Mouse (Mus musculus) liver, embryonic 14.5 days (tissue): Measurements from ENCODE around the gene Dtx3. TPM values are rescaled to one million over a fixed set of nuclear protein-coding genes. Genes with fewer than 3 reads are reported as not detected.
A peak's percentile ranks its signal among the peaks of the same experiment; 100 is the strongest.

Experiments
- ATAC-seq: fragments of 200-750 bp; cut with Nextera tagmentation; 2 replicates; pipeline ENCODE4 v1.8.0; 2017; ENCODE audit warnings: moderate number of reproducible peaks, mild to moderate bottlenecking, moderate library complexity; ENCODE audit not compliant: insufficient read depth
- DNase-seq, 3 experiments: peaks; one replicate each; pipeline ENCODE4 v3.0.0-alpha.2; 2012 to 2013; ENCODE audit warnings: low read depth in 3 of 3, low spot score in 3 of 3
- H3K27ac ChIP-seq: fragments of 300-500 bp; sonication (generic); 2 replicates; pipeline ENCODE4 v1.5.1; 2014; ENCODE audit warnings: moderate library complexity, mild to moderate bottlenecking, control low read depth, inconsistent platforms
- H3K27me3 ChIP-seq: fragments of 300-500 bp; sonication (generic); 2 replicates; pipeline ENCODE4 v1.6.1; 2014; ENCODE audit warnings: mild to moderate bottlenecking, low read length, moderate library complexity; ENCODE audit not compliant: control insufficient read depth, insufficient read depth
- H3K36me3 ChIP-seq: fragments of 300-500 bp; sonication (generic); replicated peaks from 2 replicates; pipeline ENCODE4 v1.6.1; 2014; ENCODE audit warnings: low read depth; ENCODE audit not compliant: control insufficient read depth, insufficient read depth
- H3K4me1 ChIP-seq, 2 experiments: fragments of 200-500 bp in 1 of 2; fragments of 300-500 bp in 1 of 2; sonication (generic) in 1 of 2; replicated peaks; 2 replicates each; pipeline ENCODE4 v1.6.1; 2012 to 2014; ENCODE audit warnings: antibody characterized with exemption in 1 of 2, inconsistent platforms in 1 of 2, low read length in 1 of 2; ENCODE audit not compliant: control insufficient read depth in 2 of 2, insufficient read depth in 2 of 2
- H3K4me2 ChIP-seq: fragments of 300-500 bp; sonication (generic); 2 replicates; pipeline ENCODE4 v1.6.1; 2014; ENCODE audit warnings: low read depth, mild to moderate bottlenecking, control low read depth, moderate library complexity
- H3K4me3 ChIP-seq, 2 experiments: fragments of 200-500 bp in 1 of 2; fragments of 300-500 bp in 1 of 2; sonication (generic) in 1 of 2; 2 replicates each; pipeline ENCODE4 v1.5.1; 2012 to 2014; ENCODE audit warnings: low read depth in 2 of 2, low read length in 2 of 2, mild to moderate bottlenecking in 2 of 2, control low read depth in 1 of 2, inconsistent platforms in 1 of 2, moderate library complexity in 1 of 2; ENCODE audit not compliant: insufficient read depth in 1 of 2
- H3K9ac ChIP-seq: fragments of 300-500 bp; sonication (generic); replicated peaks from 2 replicates; pipeline ENCODE4 v1.6.1; 2014; ENCODE audit warnings: mild to moderate bottlenecking, control low read depth, moderate library complexity
- H3K9me3 ChIP-seq: fragments of 300-500 bp; sonication (generic); 2 replicates; pipeline ENCODE4 v1.6.1; 2016; ENCODE audit warnings: low read length, mixed read lengths; ENCODE audit not compliant: control insufficient read depth
- CTCF ChIP-seq: IDR thresholded peaks from 2 replicates; pipeline ENCODE4 v1.5.1; 2016; ENCODE audit warnings: antibody characterized with exemption, low read depth, control low read depth
- EP300 ChIP-seq: IDR thresholded peaks from 2 replicates; pipeline ENCODE4 v1.6.1; 2016; ENCODE audit warnings: antibody characterized with exemption, low read depth
- WGBS: fragments of 180-500 bp; shearing (Covaris S2); extraction: QIAGEN DNeasy Blood & Tissue Kit; methylation state at CpG from one replicate; pipeline ENCODE4 v1.1.7; 2014; ENCODE audit not compliant: insufficient replicate concordance; 5-methylcytosine and 5-hydroxymethylcytosine counted together
- polyA plus RNA-seq, 2 experiments: library from polyadenylated mRNA; depleted of rRNA in 1 of 2; stranded (reverse) in 1 of 2; unstranded in 1 of 2; fragments of >200 nt; fragmentation: Nextera tagmentation in 1 of 2; extraction: Ambion mirVana in 1 of 2; gene quantifications; 2 replicates each; pipeline versions ENCODE4 v1.2.1 to v1.2.3; 2012 to 2014

Gene Dtx3
- polyA plus RNA-seq, 2 experiments, result 11.2 to 35.9 TPM

DNA sequence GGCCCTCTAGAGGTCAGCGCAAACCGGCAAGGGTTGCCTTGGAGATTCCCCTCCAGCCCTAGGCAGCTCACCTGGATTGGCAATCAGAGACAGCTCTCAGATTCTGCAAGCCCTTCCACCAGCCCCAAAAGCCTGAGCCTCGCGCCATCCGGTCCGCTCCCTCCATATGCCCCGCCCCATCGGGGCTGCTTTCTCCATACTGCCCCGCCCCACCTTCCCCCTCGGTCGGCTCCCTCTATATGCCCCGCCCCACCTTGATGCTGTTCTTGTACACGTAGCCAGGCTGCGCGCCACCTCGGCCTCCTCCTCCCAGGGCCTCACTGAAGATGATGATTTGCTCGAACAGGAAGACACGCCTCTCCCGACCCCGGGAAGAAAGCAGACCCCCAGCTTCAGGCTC, 11.8 kb downstream of the Dtx3 start:
- Histone ChIP-seq H3K4me3 (no peak overlapping the region), H3K4me2 (peak overlapping the region; percentile 25), H3K9ac (no peak overlapping the region), H3K27me3 (peaks cover 26% of the 10 kb centered on the region), H3K4me1 (peaks cover 2 to 9% of the 10 kb centered on the region in 2 experiments; a peak in 3 of 4 replicates), H3K27ac (no peak overlapping the region), H3K9me3 (no peaks in the 10 kb centered on the region), H3K36me3 (no peaks in the 10 kb centered on the region)
- no peak for TF ChIP-seq EP300
- peak; percentile 2; the same call in 1 of the 2 replicates for TF ChIP-seq CTCF
- 14% methylated on average over 20 of the region's 20 CpGs for WGBS
- peak; percentile 20; the same call in 1 of the 2 replicates for ATAC-seq
- no peak for DNase-seq

DNA sequence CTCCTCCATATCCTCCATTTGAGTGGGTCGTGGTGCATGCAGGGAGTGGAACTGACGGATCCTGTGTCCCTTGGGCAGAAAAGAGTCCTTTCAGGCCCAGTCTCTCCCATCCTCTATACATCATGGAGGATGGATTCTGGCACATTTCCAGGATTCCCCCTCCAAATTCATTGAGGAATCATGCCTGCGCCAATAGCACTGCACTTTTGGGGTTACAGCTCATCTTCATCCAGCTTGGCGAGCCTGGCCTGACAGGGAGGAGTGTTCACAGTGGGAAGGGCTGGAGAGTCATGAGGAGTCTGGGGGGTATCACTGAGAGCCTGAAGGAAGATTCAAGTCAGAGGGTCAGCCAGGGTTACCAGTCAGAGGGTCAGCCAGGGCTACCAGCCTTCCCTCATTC, 12.9 kb downstream of the Dtx3 start:
- Histone ChIP-seq H3K4me2 (no peak overlapping the region), H3K36me3 (no peaks in the 10 kb centered on the region), H3K4me3 (no peak overlapping the region), H3K9ac (no peak overlapping the region), H3K27me3 (peaks cover 37% of the 10 kb centered on the region), H3K9me3 (no peaks in the 10 kb centered on the region), H3K27ac (no peak overlapping the region), H3K4me1 (peaks cover 7 to 15% of the 10 kb centered on the region in 2 experiments; a peak in 3 of 4 replicates)
- DNase-seq, result no peak
- TF ChIP-seq CTCF, result no peak
- TF ChIP-seq EP300, result no peak
- WGBS, result 70% methylated on average over 4 of the region's 4 CpGs
- no peak for ATAC-seq

DNA sequence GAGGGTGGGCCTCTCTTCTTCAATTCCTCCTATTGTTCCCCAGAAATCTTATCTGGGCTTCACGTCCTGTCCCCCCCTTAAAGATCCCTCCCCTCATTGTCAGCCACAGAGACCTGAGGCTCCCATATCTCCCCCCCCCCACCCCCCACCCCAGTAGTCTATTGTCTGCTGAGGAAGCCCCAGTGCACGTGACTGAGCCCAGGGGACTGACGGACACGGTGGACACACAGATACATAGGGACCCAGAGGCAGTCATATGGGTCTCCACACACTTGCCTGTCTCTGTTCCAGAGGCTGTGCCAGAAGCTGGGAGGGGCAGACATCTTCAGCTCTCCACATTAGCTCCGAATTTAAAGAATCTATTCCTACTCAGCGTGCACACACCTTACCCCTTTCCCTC, 14.0 kb downstream of the Dtx3 start:
- Histone ChIP-seq H3K4me2 (no peak overlapping the region), H3K27me3 (peaks cover 43% of the 10 kb centered on the region), H3K36me3 (no peaks in the 10 kb centered on the region), H3K27ac (no peak overlapping the region), H3K9me3 (no peaks in the 10 kb centered on the region), H3K9ac (no peak overlapping the region), H3K4me1 (peaks cover 11 to 17% of the 10 kb centered on the region in 2 experiments), H3K4me3 (no peak overlapping the region)
- DNase-seq (no peak), ATAC-seq (no peak)
- 35% methylated on average over 6 of the region's 6 CpGs for WGBS
- TF ChIP-seq EP300, result no peak
- no peak for TF ChIP-seq CTCF

DNA sequence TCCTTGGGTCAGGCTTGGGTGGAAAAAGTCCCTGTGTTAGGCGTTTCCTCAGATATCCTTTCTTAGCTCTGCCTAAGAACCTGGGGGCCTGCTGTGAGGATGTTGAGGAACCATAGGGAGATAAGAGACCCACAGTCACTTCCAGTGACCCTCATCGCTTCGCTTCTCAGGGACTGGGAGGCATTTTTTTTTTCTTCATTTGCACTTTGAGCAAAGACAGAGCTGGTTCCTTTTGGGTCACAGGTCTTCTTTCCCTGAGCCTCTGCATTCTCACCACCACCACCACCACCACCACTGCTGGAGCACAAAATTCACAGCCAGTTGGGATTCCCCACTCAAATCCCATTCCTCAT, 14.9 kb downstream of the Dtx3 start:
- Histone ChIP-seq H3K4me1 (peaks cover 11 to 15% of the 10 kb centered on the region in 2 experiments), H3K9me3 (no peaks in the 10 kb centered on the region), H3K4me2 (no peak overlapping the region), H3K36me3 (no peaks in the 10 kb centered on the region), H3K4me3 (no peak overlapping the region), H3K27ac (no peak overlapping the region), H3K27me3 (peaks cover 46% of the 10 kb centered on the region), H3K9ac (no peak overlapping the region)
- no peak for DNase-seq
- ATAC-seq, result no peak
- WGBS, result 4% methylated on average over 3 of the region's 3 CpGs
- TF ChIP-seq CTCF (no peak), EP300 (no peak)

DNA sequence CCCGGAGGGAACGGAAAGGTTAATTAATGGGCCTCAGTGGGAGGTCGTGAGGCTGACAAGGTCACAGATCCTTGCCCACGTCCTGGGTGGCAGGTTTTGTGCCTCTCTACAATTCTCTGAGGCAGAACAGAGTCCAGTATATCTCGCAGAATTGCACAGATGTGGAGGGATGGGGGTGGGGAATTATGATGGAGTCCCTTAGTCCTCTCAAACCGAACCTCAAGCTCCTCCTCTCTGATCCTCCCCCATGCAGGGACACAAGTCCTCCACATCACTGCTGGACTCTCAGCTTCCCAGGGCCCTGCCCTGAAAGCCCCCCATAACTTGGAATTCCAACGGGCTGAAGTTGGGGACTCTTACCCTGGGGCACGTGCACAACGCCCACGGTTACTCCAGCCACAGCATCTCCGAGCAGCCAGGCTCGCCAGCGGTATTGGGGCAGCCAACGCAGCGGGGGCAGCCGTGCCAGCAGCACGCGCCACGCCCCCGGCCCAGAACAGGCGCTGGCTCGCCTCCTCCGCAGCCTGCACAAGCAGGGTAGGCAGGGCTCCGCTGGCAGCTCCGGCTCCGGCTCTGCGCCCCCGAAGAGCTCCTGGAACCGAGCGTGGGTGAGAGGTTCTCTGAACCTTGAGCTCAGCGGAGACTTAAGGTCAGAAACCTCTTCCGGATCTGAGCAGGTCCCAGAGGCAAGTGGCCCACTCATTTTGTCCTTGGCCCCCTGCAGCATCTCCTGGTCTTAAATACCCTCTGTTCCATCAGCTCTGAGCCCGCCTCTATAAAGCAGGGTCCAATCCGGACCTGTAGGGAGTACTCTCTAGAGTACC, 15.4 kb downstream of the Dtx3 start, which contains the start of gene Slc26a10:
TSS of gene Slc26a10 (minus strand) at position 775 of the 824 bp plus-strand sequence.
- no peak within 1 kb of the TSS for H3K27ac ChIP-seq
- 4% methylated on average over 34 of the region's 34 CpGs for WGBS
- no peak within 1 kb of the TSS for H3K9ac ChIP-seq
- H3K4me2 ChIP-seq, result no peak within 1 kb of the TSS; the same call in 1 of the 2 replicates
- H3K4me1 ChIP-seq, result peaks cover 11 to 15% of the 10 kb centered on the region in 2 experiments
- ATAC-seq, result no peak
- TF ChIP-seq CTCF (no peak), EP300 (no peak)
- no peaks in the 10 kb centered on the region for H3K36me3 ChIP-seq
- peaks cover 46% of the 10 kb centered on the region for H3K27me3 ChIP-seq
- H3K9me3 ChIP-seq, result no peaks in the 10 kb centered on the region
- H3K4me3 ChIP-seq, result no peak within 1 kb of the TSS
- no peak for DNase-seq
